Mouse (Mus musculus) bone marrow, adult 2 months (tissue): ENCODE data around the gene Opa3.
A peak's percentile ranks its signal among the peaks of the same experiment; 100 is the strongest.

Source experiments
- CTCF ChIP-seq: fragments of 200-500 bp; IDR thresholded peaks from 2 replicates; pipeline ENCODE4 v1.5.1; 2011; ENCODE audit warnings: low read length, control low read depth; ENCODE audit not compliant: control insufficient read depth, insufficient read depth
- POLR2A ChIP-seq: fragments of 200-500 bp; IDR thresholded peaks from 2 replicates; pipeline ENCODE4 v1.6.1; 2011; ENCODE audit warnings: low read depth, mild to moderate bottlenecking, control low read depth, low read length, borderline replicate concordance; ENCODE audit not compliant: control insufficient read depth

DNA sequence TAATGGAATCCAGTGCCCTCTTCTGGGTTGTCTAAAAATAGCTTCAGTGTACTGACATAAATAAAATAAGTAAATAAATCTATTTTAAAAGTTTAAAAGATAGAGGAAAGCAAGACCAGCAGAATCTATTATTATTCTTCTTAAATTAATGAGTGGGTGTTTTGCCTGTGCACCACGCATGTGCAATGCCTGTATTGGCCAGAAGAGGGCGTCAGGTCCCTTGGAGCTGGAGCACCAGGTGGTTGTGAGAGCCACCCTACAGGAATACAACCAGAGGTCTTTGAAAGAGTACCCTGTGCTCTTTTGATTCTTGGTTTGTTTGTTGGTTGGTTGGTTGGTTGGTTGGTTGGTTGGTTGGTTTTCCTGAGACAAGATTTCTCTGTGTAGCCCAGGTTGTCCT, 30.1 kb upstream of the Opa3 start:
- peak; percentile 73 for TF ChIP-seq CTCF
- no peak for TF ChIP-seq POLR2A
